In the genomic region with DNA sequence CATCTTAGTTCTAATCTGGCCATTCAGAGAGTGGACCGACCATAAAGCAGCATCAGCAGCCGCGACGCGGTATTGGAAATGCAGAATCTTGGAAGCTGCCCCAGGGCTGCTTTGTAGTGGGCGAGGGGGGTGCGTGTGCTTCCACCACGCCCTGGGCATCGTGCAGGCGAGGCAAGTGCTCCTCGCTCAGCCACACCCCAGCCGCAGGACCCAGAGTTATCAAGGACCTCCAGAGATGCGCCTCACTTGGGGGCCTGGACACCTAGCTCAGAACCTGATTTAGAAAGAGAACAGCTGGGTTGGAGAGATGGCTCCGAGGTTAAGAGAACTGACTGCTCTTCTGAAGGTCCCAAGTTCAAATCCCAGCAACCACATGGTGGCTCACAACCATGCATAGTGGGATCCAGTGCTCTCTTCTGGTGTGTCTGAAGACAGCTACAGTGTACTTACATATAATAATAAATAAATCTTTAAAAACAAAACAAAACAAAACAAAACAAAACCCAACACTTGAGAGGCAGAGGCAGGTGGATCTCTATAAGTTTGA, we compare ENCODE assay signal across 11 mouse cellular contexts.
"Had no signal": no experiment of that assay in that cellular context is flagged by ENCODE, and none has a peak within 500 bp of the region (broad histone marks: within the 10 kb centered on the region; RNA-seq: fewer than 3 reads in every experiment).

No protein-coding gene starts in this region.

- DNase-seq: kidney, adult 18-20 months; kidney, postnatal 14 days; lung, embryonic 14.5 days; lung, postnatal 10 days; midbrain, embryonic 14.5 days; thymus, postnatal 14 days had no signal

- H3K27ac ChIP-seq: left cerebral cortex, adult 2 months; limb, embryonic 10.5 days; midbrain, embryonic 10.5 days; stomach, postnatal 0 days had no signal

- H3K9ac ChIP-seq: lung, embryonic 14.5 days had no signal

- H3K4me3 ChIP-seq: left cerebral cortex, adult 2 months; limb, embryonic 10.5 days; midbrain, embryonic 10.5 days; myocyte had no signal

- H3K9me3 ChIP-seq: limb, embryonic 10.5 days; midbrain, embryonic 10.5 days had no signal

- H3K4me1 ChIP-seq: limb, embryonic 10.5 days had no signal

- H3K4me2 ChIP-seq: lung, embryonic 14.5 days had no signal

- H3K36me3 ChIP-seq: limb, embryonic 10.5 days; midbrain, embryonic 10.5 days had no signal
